Mouse (Mus musculus) right cerebral cortex, postnatal 14 days (tissue): Measurements from ENCODE around the gene Inca1.

ENCODE experiments used
- DNase-seq: peaks from one replicate; pipeline ENCODE4 v3.0.0; 2022

The Inca1 gene

DNA sequence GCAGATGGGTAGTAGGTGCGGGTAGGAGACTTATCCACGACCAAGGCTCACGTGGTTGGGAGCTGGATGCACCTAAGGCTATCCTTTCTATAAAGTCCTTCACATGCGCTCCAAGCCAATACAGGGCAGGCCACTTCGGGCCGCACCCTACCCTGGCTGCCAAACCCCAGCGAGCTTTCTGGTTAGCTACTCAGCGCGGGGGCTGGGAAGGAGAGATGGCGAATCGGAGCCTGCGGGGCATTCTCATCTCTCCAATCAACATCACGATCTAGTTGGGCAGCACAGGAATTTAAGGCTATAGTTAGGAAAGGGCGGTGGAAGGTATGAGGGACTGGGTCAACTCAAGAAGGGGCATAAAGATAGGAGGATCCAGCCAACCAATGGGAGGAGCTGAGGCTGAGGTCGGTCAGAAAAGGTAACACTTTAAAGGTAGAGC, 31.6 kb downstream of the Inca1 start:
- DNase-seq = peak; percentile 77

DNA sequence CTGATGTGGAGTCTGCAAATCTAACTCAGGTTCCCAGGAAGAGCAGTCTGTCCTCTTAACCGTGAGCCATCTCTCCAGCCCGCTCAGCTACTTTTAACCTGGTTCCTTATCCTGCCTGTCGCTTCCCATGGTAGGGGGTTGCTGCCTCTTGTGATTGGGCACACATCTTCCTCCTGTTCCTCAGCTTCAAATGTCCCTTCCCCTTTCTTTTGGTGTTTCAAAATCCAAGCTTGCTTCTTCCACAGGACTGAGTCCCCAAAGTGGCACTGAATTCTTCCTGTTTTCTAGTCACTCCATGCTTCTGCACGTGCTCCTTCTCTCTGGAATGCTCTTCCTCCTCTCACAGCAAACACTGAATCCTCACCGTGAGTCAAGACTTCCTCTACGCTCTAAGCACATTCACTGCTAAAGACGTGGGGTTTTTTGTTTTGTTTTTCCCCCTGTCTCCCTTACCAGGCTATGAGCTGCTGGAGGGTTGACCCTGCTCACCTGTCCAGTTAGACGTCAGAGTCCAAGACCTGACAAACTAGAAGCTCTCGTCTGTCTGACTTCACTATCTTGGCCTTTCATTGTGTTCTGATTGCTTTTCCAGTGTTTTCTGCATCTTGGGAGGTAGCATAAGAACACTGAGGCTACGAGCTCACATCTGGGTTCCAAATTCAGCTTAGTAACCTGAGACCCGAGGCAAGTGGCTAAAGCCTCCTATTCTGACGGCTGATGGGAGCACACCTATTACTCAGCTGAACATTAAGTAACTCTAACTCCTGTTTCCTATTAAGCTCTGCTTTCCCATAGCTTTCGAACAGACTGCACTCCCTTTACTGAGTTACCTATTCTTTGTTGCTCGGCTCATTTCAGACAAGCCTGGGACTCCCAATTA, 32.4 kb downstream of the Inca1 start:
- DNase-seq = no peak

DNA sequence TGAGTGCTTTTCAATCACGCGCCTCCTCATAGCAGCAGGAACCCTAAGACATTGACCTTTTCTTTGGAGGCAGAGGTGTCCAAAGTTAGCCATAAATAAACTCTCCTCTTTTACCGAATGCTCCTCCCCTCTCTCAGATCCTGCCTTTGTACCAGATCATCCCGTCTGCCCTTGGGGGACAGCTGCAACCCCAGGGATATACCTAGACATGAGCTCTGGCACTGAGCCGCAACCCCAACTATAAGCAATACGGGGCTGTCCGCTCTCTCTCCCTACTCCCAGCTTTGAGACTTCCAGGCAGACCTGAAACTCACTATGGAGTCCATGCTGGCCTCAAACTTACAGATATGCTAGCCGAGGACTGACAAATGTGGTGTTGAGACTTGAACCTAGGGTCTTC, 33.3 kb downstream of the Inca1 start:
- no peak for DNase-seq

DNA sequence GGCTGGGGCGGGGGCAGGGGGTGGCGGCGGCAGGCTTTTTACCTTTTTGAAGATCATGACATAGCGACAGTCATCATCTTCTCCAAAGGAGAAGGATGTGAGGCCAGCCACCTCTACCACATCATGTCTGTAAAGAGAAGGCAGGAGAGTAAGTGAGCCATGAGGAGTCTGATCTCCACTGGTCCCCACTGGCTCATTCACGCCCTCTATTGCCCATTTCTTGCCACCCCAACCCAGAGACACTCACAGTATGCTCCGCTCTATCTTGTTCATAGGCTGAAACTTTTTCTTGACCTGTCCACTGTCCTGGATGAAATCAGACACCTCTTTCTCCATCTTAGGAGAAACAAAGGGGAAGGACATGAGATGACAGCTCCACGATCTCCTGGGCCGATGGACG, 35.2 kb downstream of the Inca1 start:
- no peak for DNase-seq

DNA sequence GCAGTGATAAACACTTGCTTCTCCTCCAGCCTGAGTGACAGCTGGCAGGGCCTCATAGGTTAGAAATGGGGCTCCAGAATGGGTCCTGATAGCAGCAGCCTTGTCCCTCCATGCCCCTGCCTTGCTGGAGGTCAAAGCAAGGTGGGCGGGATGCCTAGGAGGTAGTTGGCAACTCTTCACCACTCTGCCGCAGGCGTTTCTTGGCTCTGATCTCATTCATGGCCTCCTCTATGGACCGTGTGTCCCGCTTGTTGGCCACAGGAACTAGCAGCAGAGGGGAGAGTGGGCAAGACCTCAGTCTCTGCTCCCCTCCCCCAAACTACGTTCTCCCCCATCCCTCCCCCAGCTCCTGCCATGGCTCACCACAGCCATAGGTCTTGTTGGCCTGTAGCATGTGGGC, 36.0 kb downstream of the Inca1 start:
- no peak for DNase-seq

DNA sequence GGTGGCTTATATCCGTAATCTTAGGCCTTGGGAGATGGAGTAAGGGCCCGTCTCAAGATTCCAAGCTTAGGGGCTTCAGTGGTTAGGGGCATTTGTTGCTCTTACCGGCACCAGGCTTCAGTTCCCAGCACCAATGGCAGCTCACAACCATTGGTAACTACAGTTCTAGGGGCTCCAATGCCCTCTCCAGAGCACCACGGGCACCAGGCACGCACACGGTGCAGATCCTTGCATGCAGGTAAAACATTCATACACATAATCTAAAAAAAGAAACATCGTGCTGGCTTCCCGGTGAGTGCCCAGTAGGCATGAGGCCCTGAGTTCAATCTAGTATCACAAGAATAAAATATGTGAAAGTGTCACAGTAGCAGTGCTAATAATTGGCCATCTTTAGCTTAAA, 36.9 kb downstream of the Inca1 start:
- DNase-seq = no peak

DNA sequence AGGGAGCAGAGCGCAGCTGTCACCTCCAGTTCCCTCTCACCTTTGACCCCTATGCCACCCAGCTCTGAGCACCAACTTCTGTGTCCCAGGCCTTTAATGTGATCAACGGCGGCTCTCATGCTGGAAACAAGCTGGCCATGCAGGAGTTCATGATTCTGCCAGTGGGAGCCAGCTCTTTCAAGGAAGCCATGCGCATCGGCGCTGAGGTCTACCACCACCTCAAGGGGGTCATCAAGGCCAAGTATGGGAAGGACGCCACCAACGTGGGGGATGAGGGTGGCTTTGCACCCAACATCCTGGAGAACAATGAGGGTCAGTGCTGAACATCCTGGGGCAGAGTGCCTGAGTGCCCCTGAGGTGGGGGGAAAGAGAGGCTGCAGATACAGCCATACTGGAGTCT, 39.4 kb downstream of the Inca1 start:
- DNase-seq = no peak

DNA sequence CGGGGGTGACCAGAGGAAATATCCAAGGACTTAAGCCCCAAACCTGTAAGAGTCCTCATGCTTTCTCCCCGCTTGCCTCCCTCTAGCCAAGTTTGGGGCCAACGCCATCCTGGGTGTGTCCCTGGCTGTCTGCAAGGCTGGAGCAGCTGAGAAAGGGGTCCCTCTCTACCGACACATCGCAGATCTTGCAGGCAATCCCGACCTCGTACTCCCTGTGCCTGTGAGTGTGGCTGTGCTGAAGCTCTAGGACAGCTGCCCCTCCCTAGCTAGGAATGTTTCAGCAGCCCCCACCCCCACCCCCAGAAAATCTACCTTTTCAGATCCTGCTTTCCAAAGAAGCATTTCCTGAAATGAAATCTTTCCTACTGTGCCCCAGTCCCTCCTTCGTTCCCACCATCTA, 41.0 kb downstream of the Inca1 start:
- no peak for DNase-seq

DNA sequence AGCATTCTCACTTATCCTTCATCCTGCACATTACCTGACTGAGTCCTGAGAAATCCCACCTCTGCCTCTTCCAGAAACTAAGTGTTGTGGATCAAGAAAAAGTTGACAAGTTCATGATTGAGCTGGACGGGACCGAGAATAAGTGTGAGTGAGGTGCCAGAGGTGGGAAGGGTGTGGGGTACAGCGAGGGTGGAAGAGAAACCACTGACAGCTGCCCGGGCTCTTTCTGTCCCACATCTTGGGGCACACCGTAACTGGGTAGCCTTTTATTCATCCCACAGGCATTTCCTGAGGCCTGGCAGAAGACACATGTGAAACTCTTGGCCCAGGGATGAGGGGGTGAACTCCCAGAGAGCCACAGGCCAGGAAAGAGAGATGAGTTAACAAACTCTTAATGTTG, 41.4 kb downstream of the Inca1 start:
- DNase-seq = no peak

DNA sequence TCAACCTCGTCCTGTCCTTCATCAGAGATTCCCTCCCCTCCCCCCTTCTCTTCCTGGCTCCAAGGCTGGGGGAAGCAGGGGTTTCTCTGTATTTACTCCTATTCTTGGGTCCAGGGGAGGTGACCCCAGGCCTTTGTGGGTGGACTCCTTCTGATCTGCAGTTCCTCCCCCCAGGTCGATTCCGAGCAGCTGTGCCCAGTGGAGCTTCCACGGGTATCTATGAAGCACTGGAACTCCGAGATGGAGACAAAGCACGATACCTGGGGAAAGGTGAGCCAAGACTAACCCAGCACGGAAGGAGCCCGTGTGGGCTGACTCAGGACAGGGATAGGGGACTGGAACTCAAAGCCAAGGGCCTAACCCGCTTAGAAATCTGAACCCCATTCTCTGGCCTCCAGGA, 42.0 kb downstream of the Inca1 start:
- no peak for DNase-seq

DNA sequence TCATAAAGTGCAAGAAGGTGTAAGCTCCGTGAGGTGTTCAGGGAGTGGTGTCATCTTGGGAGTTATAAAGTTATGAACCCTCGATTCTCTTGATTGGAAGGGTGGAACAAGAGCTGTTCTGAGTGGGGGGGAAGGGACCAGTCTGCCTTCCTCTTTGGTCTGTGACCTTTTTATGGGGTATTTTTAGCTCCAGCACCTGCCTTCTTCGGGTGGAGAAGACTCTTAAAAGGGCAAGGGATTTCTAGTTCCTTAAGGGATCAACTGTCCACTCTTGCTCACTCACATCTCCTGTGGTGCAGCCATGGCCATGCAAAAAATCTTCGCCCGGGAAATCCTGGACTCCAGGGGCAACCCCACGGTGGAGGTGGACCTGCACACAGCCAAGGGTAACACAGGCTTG, 42.4 kb downstream of the Inca1 start:
- no peak for DNase-seq

DNA sequence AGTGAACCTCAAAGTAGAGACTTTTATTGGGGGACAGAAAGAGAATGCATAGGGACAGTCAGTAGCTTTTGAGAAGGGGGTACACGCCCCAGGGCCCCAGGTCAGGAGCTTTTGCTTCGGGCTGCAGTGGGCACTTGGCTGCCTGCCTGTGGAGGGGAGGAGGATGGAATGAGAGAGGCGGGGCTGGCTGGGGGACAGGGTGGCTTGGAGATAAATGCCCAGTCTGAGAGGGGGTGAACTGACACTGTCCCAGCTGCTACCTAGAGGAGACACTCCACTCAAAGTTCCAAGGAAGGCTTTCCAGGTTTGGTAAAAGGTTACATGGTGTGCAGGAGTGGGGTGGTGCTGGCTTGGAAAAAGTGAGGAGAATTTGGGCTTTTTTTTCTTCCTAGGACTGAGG, 43.0 kb downstream of the Inca1 start, which contains the start of gene Eno3:
TSS of gene Eno3 (plus strand) at position 239 of the 400 bp plus-strand sequence.
- no peak for DNase-seq

DNA sequence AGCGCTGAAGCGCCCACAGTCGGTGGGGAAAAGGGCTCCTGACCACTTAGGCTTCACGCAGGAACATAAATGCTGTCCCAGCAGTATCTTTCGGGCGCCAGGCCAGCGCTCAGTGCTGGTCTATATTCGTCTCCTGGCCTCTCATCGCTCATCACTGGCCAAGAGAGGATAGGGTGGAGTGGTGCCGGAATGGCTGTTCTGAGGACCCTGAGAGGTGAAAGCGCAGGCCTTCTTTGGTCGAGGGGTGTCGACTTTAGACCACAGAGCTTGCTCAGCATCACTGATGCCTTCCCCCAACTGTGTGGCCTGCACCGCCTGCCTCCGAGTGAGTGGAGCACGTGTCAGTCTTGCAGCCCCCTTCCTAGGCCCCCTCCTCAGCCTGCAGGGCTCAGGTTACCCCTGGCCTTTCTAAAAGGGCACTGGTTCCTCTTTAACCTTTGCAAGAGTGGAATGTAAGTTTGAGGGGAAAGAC, 43.5 kb downstream of the Inca1 start:
- no peak for DNase-seq

DNA sequence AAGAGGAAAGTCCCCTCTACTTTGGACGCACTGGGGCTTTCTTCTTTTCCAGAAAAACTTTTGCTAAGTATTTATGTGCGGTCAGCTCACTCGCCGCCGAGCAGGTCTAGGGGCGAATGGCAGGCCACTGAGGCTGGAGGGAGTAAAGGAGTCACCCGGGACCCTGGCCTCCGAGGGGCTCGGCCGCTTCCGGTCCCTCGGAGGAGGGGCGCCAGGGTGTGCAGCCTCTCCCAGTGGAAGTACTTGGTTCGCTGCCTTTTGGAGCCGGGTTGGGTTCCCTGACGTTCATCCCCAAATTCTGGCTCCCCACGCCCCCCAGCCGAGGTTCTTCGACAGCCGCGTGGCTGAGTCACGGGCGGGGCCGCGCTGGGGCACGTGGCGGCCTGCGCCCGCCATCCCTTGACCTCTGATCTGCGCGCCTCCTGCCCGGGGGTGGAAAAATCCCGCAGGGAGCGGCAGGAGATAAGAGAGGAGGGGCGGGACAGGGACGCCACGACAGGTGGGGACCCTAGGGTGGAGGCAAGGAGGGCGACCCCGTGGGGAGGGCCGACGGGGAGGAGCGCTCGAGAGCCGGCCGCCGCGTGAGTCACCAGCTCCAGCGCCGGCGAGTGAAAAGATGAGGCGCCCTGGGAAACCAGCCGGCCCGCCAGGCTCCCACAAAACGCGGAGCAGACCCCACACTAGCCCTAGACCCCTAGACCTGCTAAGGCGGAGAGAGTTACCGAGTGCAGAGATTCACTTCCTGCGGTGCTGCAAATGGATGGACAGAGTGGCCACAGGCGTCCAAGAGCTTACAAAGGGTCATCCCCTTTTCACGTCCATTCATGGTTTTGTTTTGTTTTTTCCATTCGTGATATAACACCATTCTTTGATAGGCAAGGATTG, 44.1 kb downstream of the Inca1 start:
- DNase-seq = no peak

DNA sequence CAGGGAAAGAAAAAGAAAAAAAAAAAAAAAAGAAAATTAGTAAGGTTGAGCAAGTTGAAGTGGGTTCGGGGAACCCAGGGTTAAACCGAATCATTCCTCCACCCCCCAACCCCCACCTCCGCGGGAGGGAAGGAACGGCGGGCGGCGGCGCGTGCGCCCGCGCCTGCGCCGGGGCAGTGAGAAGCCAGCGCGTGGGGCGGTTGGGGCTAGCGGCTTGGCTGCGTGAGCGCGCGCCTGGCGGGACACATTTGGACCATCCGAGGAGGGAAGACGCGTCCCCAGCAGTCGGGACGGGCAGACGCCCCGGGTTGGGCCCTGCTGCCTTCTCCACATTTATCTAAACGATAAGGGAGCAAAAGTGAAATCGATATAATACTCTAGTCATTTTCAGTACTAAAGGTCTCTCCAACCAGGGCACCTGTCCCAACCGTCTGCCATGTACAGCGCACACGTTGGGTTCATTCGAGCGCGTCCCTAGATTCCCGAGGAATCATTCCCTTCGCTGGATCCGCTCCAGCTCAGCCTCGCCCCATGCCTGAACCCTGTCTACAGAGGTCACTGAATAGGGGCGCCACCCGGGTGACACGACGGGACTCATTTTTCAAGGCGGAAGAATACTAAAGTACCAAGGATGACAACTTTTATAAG, 44.9 kb downstream of the Inca1 start:
- peak; percentile 78 for DNase-seq

DNA sequence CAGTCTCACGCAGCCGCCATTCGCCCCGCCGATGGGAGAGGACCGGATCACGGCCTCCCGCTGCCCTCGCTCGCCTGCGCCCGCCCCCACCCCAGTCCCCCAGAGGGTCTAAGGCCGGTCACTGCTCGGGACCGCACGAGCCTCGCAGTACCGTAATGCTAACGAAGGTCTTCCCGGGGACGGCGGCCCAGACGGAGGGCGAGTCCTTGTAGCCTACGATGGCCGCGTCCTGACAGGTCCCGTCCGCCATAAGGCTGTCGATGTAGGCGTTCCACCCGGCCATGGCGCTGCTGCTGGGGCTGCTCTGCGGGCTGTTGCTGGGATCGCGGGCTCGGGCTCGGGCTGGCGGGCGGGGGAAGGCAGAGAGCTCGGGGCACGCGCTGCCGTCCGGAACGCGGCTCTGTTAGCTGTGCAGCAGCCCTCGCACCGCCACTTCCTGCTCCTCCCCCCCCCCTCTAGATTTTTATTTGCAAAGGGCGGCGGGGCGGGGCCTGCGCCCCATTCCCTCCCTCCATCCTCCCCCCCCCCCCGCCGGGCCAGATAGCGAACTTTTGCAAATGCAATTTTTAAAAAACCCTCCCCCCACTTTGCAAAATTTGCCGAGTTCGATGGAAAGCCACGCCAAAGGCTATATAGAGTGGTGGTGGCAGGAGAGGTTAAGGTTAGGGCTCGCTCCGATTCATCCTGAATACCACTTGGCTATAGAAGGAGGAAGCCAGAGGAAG, 45.6 kb downstream of the Inca1 start, which contains the start of gene Pfn1:
TSS of gene Pfn1 (minus strand) at position 447 of the 725 bp plus-strand sequence.
- peak; percentile 79 for DNase-seq

DNA sequence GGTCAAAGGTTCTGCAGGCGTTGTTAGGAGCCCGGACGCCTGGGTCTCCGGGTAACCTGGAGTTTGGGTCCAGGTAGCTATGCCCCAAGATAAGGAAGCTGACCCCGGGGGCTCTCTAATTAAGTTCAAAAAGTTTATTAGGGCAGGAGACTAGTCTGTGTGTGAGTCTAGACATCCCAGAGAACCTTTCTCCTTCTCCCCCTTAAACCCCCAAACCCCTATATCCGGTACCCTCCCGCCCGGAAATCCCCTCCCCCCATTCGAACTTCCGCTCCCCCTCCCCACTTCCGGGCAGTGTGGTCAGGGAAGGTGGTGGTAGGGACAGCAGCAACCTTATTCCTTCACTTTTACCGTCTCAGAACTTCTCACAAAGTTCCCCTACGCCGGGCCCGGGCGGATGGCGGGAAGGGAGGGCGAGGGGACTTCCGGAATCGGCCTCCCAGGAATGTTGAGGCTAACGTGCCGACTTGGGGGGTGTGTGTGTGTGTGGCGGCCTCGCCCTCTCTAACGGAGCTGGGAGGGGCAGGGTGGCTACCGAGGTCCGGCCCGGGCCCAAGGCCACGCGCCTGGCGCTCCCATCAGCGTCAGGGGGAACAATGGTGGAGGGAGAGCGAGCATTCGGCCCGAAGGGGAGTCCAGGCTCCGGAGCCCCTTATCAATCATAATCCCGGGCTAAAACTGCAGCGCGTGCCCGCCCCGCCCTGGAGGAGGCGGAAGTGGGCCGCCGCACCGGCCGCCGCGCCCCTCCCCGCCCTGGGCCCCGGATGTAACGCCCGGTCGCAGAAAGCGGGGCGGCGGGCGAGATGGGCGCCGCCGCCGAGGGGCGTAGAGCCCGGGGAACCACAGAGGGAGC, 46.4 kb downstream of the Inca1 start:
- peak; percentile 63 for DNase-seq

DNA sequence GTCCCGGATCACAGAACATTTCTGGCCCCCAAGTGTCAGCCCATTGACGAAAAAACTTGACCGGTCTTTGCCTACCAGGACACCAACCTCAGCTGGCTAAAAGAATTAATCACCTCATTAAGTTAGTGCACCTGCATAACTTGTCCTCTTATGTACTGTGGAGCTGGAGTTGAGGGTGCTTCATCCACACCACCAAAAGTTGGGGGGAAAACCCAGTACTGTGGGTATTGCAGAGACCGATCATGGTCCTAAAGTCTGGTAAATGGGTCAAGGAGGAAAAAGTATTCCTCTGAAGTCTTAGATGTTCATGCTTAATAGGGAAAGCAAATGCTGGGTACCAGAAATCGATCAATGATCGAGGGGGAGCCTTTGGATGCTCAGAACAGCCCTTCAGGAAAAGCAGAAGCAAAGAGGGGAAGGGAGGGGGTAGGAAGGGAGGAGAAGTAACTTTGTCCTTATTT, 47.0 kb downstream of the Inca1 start:
- DNase-seq = no peak

DNA sequence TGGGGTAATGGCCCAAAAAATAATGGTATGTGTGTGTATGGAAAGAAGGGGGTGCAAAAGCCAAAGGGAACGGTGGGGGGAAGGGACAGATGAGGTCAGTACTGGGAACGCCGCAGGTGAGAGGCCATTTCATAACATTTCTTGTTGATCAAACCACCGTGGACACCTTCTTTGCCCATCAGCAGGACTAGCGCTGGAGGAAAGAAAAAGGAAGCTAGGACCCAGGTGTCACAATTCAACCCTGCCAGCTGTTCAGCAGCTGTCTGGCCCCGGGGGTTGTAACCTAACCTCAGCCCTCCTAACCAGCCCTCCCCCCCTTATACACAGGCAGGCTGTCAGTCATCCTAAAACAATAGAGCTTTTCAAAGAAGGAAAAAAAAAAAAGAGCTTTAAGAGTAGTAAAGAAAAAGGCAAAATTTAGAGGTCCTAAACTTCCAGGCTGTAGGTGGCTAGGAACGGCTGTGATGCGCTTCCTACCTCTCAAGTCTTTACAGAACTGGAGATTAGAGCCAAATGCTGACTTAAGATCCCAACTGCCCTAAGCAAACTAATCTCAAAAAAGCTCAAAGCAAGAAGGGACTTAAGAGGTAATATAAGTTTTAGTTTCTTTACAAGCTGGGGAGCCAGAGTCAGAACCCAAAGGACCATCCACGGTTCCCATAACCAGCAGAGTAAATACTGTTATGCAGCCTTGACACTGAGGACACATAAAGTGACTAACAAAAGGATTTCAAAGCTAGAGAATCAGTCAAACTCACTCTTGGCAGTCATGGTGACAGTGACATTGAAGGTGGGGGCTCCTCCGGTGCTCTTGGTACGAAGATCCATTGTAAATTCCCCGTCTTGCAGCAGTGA, 47.7 kb downstream of the Inca1 start:
- DNase-seq = no peak

DNA sequence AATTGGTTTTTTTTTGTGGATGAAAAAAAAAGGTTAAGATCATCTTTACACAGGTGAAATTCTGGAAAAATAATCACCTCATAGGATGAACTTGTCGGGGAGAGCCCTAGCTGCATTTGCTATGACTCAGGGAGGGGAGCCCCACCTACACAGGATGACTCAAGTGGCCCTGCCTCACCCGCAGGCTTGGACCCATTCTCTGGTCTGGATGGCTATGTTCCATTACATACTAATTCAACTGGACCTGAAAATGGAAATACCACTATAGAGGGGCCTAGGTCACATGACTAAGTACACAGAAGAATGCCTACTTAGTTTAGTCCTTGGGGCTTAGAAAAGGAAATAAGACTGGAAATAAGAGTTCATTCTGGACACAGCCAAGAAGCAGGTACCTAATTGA, 48.6 kb downstream of the Inca1 start:
- no peak for DNase-seq
